Mouse (Mus musculus): Measurements from ENCODE around the gene Tmem202. TPM values are rescaled to one million over a fixed set of nuclear protein-coding genes. Genes with fewer than 3 reads are reported as not detected.

Gene Tmem202
- 5.1 TPM for polyA plus RNA-seq (2015; fragmentation: Illumina TruSeq; extraction: RNeasy Lipid Tissue Mini Kit (QIAGEN cat#74804); ENCODE audit: low read depth, low replicate concordance)

DNA sequence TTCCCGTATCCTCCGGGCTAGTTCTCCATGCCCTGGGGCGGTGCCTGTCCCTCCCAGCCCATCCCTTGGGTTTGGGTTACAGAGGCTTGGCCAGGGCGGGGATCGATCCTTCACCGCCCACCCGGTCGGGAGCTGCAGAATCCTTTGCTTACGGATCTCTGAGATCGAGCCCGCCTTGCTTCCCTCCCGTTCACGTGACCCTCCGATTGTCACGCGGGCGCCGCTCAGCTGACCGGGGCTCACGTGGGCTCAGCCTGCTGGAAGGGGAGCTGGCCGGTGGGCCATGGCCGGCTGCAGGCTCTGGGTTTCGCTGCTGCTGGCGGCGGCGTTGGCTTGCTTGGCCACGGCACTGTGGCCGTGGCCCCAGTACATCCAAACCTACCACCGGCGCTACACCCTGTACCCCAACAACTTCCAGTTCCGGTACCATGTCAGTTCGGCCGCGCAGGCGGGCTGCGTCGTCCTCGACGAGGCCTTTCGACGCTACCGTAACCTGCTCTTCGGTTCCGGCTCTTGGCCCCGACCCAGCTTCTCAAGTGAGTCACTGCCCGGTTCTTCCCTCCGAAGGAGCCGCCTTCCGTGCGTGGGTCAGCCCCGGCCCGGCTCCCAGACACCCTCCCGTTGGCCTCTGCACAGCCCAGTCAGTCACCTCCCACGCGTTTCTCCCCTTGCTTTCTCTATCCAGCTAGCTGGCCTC is at the start of gene Tmem202, which contains the start of gene Hexa:
Tmem202 (minus strand) TSS at position 407 of the 697 bp plus-strand sequence.
Hexa (plus strand) TSS at position 100 of the 697 bp plus-strand sequence.

DNA sequence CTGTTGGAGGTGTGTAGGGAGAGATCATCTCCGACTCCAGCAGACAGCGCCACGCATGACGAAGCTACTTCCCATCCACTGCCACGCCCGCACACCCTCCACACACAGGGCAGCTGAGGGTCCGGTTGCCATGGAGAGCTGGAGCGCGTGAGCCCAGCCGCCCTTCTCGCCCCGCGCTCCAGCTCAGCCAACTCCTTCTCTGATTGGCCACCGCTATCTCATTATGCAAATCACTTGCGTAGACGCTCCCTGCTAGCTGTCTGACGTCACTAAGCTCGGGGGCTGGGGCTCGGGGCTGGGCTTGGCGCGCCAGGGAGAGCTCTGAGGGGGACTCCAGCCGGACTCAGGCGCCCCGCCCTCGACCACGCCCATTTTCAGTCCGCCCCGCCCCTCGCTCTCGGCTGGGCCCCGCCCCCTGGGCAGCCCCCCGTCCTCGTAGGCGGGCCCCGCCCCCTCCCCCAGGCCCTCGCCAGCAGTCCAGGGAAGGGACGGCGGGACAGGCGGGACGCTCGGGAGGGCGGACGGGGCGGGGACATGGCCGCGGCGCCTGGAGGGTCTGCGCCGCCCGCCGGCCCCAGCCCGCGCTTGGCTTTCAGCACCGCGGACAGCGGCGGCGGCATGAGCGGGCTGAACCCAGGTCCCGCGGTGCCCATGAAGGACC is 38.3 kb upstream of the Tmem202 start, which contains the start of gene Celf6:
Celf6 (plus strand) TSS at position 74 of the 661 bp plus-strand sequence.

DNA sequence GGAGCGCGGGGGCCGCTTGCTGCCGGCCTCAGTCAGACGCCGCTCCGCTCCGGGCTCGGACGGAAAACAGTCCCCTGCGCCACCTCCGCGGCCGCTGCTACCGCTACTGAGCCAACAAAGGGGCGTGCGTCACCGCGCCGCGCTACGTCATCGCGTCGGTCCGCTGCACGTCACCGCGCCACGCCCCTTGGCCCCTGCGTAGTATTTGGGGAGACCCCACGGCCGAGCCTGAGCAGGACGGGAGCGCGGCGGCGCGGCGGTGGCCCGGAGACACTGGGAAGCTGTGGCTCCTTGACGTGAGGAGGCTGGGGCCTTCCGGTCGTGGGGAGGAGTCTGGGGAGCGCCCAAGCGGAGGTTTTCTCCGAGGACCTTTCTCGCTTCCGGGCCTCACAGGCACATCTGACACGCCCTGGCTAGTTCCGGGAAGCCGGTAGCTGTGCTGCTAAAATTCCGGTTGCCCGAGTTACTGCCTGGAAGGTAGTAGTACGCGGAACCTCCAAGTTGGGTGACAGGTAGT is 53.0 kb downstream of the Tmem202 start, which contains the start of gene Arih1:
Arih1 (minus strand) TSS at position 70 of the 517 bp plus-strand sequence.

Other genes starting within 250 kb of the Tmem202 start
- 16.7 TPM for gene Adpgk, start 248.3 kb downstream of the Tmem202 start, polyA plus RNA-seq (2015; fragmentation: Illumina TruSeq; extraction: RNeasy Lipid Tissue Mini Kit (QIAGEN cat#74804); ENCODE audit: low read depth, low replicate concordance)
- 64.7 TPM for gene Bbs4, start 186.3 kb downstream of the Tmem202 start, polyA plus RNA-seq (2015; fragmentation: Illumina TruSeq; extraction: RNeasy Lipid Tissue Mini Kit (QIAGEN cat#74804); ENCODE audit: low read depth, low replicate concordance)
- 58.7 TPM for gene Arih1, start 53.2 kb downstream of the Tmem202 start, polyA plus RNA-seq (2015; fragmentation: Illumina TruSeq; extraction: RNeasy Lipid Tissue Mini Kit (QIAGEN cat#74804); ENCODE audit: low read depth, low replicate concordance)
- gene Hexa, start 307 bp downstream of the Tmem202 start, polyA plus RNA-seq (2015; fragmentation: Illumina TruSeq; extraction: RNeasy Lipid Tissue Mini Kit (QIAGEN cat#74804); ENCODE audit: low read depth, low replicate concordance) = 60.8 TPM
- gene Celf6, start 38.1 kb upstream of the Tmem202 start, polyA plus RNA-seq (2015; fragmentation: Illumina TruSeq; extraction: RNeasy Lipid Tissue Mini Kit (QIAGEN cat#74804); ENCODE audit: low read depth, low replicate concordance) = 18.1 TPM
- gene Parp6, start 77.4 kb upstream of the Tmem202 start, polyA plus RNA-seq (2015; fragmentation: Illumina TruSeq; extraction: RNeasy Lipid Tissue Mini Kit (QIAGEN cat#74804); ENCODE audit: low read depth, low replicate concordance) = 119 TPM
- gene Pkm, start 116.5 kb upstream of the Tmem202 start, polyA plus RNA-seq (2015; fragmentation: Illumina TruSeq; extraction: RNeasy Lipid Tissue Mini Kit (QIAGEN cat#74804); ENCODE audit: low read depth, low replicate concordance) = 1,370 TPM
- 9.4 TPM for gene Gramd2, start 140.3 kb upstream of the Tmem202 start, polyA plus RNA-seq (2015; fragmentation: Illumina TruSeq; extraction: RNeasy Lipid Tissue Mini Kit (QIAGEN cat#74804); ENCODE audit: low read depth, low replicate concordance)
- 9.9 TPM for gene Senp8, start 210.9 kb upstream of the Tmem202 start, polyA plus RNA-seq (2015; fragmentation: Illumina TruSeq; extraction: RNeasy Lipid Tissue Mini Kit (QIAGEN cat#74804); ENCODE audit: low read depth, low replicate concordance)
- 26.6 TPM for gene Myo9a, start 211.0 kb upstream of the Tmem202 start, polyA plus RNA-seq (2015; fragmentation: Illumina TruSeq; extraction: RNeasy Lipid Tissue Mini Kit (QIAGEN cat#74804); ENCODE audit: low read depth, low replicate concordance)